Mouse (Mus musculus) MEL (cell line): ENCODE results near the gene Aven. TPM values are rescaled to one million over a fixed set of nuclear protein-coding genes. Genes with fewer than 3 reads are reported as not detected.

Experiments
- DNase-seq: peaks from one replicate; pipeline ENCODE4 v3.0.0; 2011; ENCODE audit warnings: low read depth, low spot score
- H3K27ac ChIP-seq: 2 replicates; pipeline ENCODE4 v1.5.1; 2012; ENCODE audit warnings: low read depth, mild to moderate bottlenecking, control low read depth, low read length, moderate library complexity; ENCODE audit not compliant: control insufficient read depth
- H3K27me3 ChIP-seq, 2 experiments: fragments of 150-350 bp in 1 of 2; sonication (generic) in 1 of 2; 2 replicates each; pipeline ENCODE4 v1.6.1; 2012; ENCODE audit warnings: low read length in 2 of 2, mild to moderate bottlenecking in 2 of 2, improper control_type of control experiment in 1 of 2, moderate library complexity in 1 of 2; ENCODE audit not compliant: insufficient read depth in 2 of 2, control insufficient read depth in 1 of 2
- H3K36me3 ChIP-seq, 2 experiments: 2 replicates each; pipeline ENCODE4 v1.6.1; 2012 to 2014; ENCODE audit warnings: low read length in 2 of 2, improper control_type of control experiment in 1 of 2, inconsistent platforms in 1 of 2, mild to moderate bottlenecking in 1 of 2; ENCODE audit not compliant: insufficient read depth in 2 of 2, control insufficient read depth in 1 of 2
- H3K4me1 ChIP-seq, 2 experiments: fragments of 150-350 bp in 1 of 2; sonication (generic) in 1 of 2; 2 replicates each; pipeline ENCODE4 v1.6.1; 2012; ENCODE audit warnings: low read length in 2 of 2, improper control_type of control experiment in 1 of 2, mild to moderate bottlenecking in 1 of 2; ENCODE audit not compliant: insufficient read depth in 2 of 2, control insufficient read depth in 1 of 2
- H3K4me3 ChIP-seq, 2 experiments: fragments of 150-350 bp in 1 of 2; sonication (generic) in 1 of 2; 2 replicates each; pipeline ENCODE4 v1.5.1; 2012; ENCODE audit warnings: low read depth in 2 of 2, low read length in 2 of 2, mild to moderate bottlenecking in 2 of 2, moderate library complexity in 2 of 2, control low read depth in 1 of 2, improper control_type of control experiment in 1 of 2; ENCODE audit not compliant: control insufficient read depth in 1 of 2, insufficient read depth in 1 of 2
- H3K79me2 ChIP-seq: 2 replicates; pipeline ENCODE4 v1.6.1; 2012; ENCODE audit warnings: mild to moderate bottlenecking, low read length, moderate library complexity; ENCODE audit not compliant: control insufficient read depth, poor library complexity, insufficient read depth
- H3K9ac ChIP-seq: 2 replicates; pipeline ENCODE4 v1.6.1; 2012; ENCODE audit warnings: low read depth, mild to moderate bottlenecking, control low read depth, low read length, moderate library complexity; ENCODE audit not compliant: control insufficient read depth, poor library complexity, severe bottlenecking
- H3K9me3 ChIP-seq: fragments of 150-350 bp; sonication (generic); replicated peaks from 2 replicates; pipeline ENCODE4 v1.6.1; 2012; ENCODE audit warnings: mild to moderate bottlenecking, low read length, improper control_type of control experiment, moderate library complexity; ENCODE audit not compliant: insufficient read depth
- BHLHE40 ChIP-seq: IDR thresholded peaks from 2 replicates; pipeline ENCODE4 v1.6.1; 2012; ENCODE audit warnings: low read depth, mild to moderate bottlenecking, inconsistent platforms, low read length, improper control_type of control experiment, borderline replicate concordance
- CHD1 ChIP-seq: IDR thresholded peaks from 2 replicates; pipeline ENCODE4 v1.6.1; 2012; ENCODE audit warnings: low read depth, mild to moderate bottlenecking, inconsistent platforms, low read length, improper control_type of control experiment
- CHD2 ChIP-seq: IDR thresholded peaks from 2 replicates; pipeline ENCODE4 v1.6.1; 2011; ENCODE audit warnings: low read length, improper control_type of control experiment
- CTCF ChIP-seq, 3 experiments: IDR thresholded peaks in 2 of 3; conservative IDR thresholded peaks in 1 of 3; 2 replicates each; pipeline ENCODE4 v1.5.1; 2011 to 2012; ENCODE audit warnings: low read length in 3 of 3, low read depth in 2 of 3, mild to moderate bottlenecking in 2 of 3, improper control_type of control experiment in 1 of 3, inconsistent platforms in 1 of 3, mixed read lengths in 1 of 3, moderate library complexity in 1 of 3; ENCODE audit not compliant: control insufficient read depth in 1 of 3, insufficient read depth in 1 of 3, poor library complexity in 1 of 3, severe bottlenecking in 1 of 3
- E2F4 ChIP-seq: IDR thresholded peaks from 2 replicates; pipeline ENCODE4 v1.6.1; 2011; ENCODE audit warnings: low read depth, low read length, improper control_type of control experiment, borderline replicate concordance
- ELF1 ChIP-seq: IDR thresholded peaks from 2 replicates; pipeline ENCODE4 v1.6.1; 2014; ENCODE audit warnings: low read depth, mild to moderate bottlenecking, inconsistent platforms, low read length, improper control_type of control experiment, moderate library complexity
- EP300 ChIP-seq, 2 experiments: IDR thresholded peaks; 2 replicates each; pipeline ENCODE4 v1.6.1; 2011; ENCODE audit warnings: improper control_type of control experiment in 2 of 2, low read length in 2 of 2, low read depth in 1 of 2, mild to moderate bottlenecking in 1 of 2
- ETS1 ChIP-seq: IDR thresholded peaks from 2 replicates; pipeline ENCODE4 v1.6.1; 2012; ENCODE audit warnings: low read depth, mild to moderate bottlenecking, inconsistent platforms, low read length, improper control_type of control experiment, moderate library complexity
- GABPA ChIP-seq: IDR thresholded peaks from 2 replicates; pipeline ENCODE4 v1.6.1; 2012; ENCODE audit warnings: low read depth, mild to moderate bottlenecking, inconsistent platforms, low read length, improper control_type of control experiment, moderate library complexity
- GATA1 ChIP-seq: IDR thresholded peaks from 2 replicates; pipeline ENCODE4 v1.6.1; 2011; ENCODE audit warnings: low read depth, low read length, improper control_type of control experiment
- KAT2A ChIP-seq: conservative IDR thresholded peaks from 2 replicates; pipeline ENCODE4 v1.6.1; 2012; ENCODE audit warnings: low read depth, low read length, improper control_type of control experiment, inconsistent platforms
- MAX ChIP-seq: IDR thresholded peaks from 2 replicates; pipeline ENCODE4 v1.6.1; 2011; ENCODE audit warnings: low read length, improper control_type of control experiment
- MAZ ChIP-seq: IDR thresholded peaks from 2 replicates; pipeline ENCODE4 v1.6.1; 2012; ENCODE audit warnings: low read depth, mild to moderate bottlenecking, inconsistent platforms, low read length, improper control_type of control experiment
- MXI1 ChIP-seq: IDR thresholded peaks from 2 replicates; pipeline ENCODE4 v1.6.1; 2011; ENCODE audit warnings: mild to moderate bottlenecking, low read depth, low read length, improper control_type of control experiment
- MYC ChIP-seq: IDR thresholded peaks from 2 replicates; pipeline ENCODE4 v1.6.1; 2011; ENCODE audit warnings: low read depth, mild to moderate bottlenecking, low read length, improper control_type of control experiment, moderate library complexity
- NRF1 ChIP-seq: IDR thresholded peaks from 2 replicates; pipeline ENCODE4 v1.6.1; 2014; ENCODE audit warnings: low read depth, mild to moderate bottlenecking, inconsistent platforms, low read length, improper control_type of control experiment, moderate library complexity; ENCODE audit not compliant: poor library complexity, insufficient read depth, severe bottlenecking
- POLR2A ChIP-seq, 2 experiments: IDR thresholded peaks; 2 replicates each; pipeline ENCODE4 v1.6.1; 2011 to 2012; ENCODE audit warnings: low read length in 2 of 2, mild to moderate bottlenecking in 2 of 2, control low read depth in 1 of 2, improper control_type of control experiment in 1 of 2, low read depth in 1 of 2, moderate library complexity in 1 of 2; ENCODE audit not compliant: control insufficient read depth in 1 of 2, insufficient read depth in 1 of 2, poor library complexity in 1 of 2
- POLR2AphosphoS2 ChIP-seq: IDR thresholded peaks from 2 replicates; pipeline ENCODE4 v1.6.1; 2011; ENCODE audit warnings: low read length, improper control_type of control experiment
- POLR2AphosphoS5 ChIP-seq: IDR thresholded peaks from 2 replicates; pipeline ENCODE4 v1.6.1; 2012; ENCODE audit warnings: low read depth, borderline replicate concordance, mild to moderate bottlenecking, inconsistent platforms, low read length, moderate library complexity, mixed read lengths
- RAD21 ChIP-seq: IDR thresholded peaks from 2 replicates; pipeline ENCODE4 v1.6.1; 2011; ENCODE audit warnings: mild to moderate bottlenecking, low read depth, low read length, improper control_type of control experiment
- RCOR1 ChIP-seq: IDR thresholded peaks from 2 replicates; pipeline ENCODE4 v1.6.1; 2012; ENCODE audit warnings: low read depth, mild to moderate bottlenecking, inconsistent platforms, low read length, improper control_type of control experiment
- SIN3A ChIP-seq: IDR thresholded peaks from 2 replicates; pipeline ENCODE4 v1.6.1; 2012; ENCODE audit warnings: low read length, improper control_type of control experiment, inconsistent platforms
- SMC3 ChIP-seq: IDR thresholded peaks from 2 replicates; pipeline ENCODE4 v1.6.1; 2011; ENCODE audit warnings: low read depth, low read length, improper control_type of control experiment
- TAL1 ChIP-seq: IDR thresholded peaks from 2 replicates; pipeline ENCODE4 v1.6.1; 2012; ENCODE audit warnings: mild to moderate bottlenecking, inconsistent platforms, low read length, moderate library complexity, mixed read lengths
- TBP ChIP-seq: IDR thresholded peaks from 2 replicates; pipeline ENCODE4 v1.8.0; 2011; ENCODE audit warnings: low read depth, low read length, improper control_type of control experiment
- TCF12 ChIP-seq: IDR thresholded peaks from 2 replicates; pipeline ENCODE4 v1.6.1; 2014; ENCODE audit warnings: low read depth, mild to moderate bottlenecking, inconsistent platforms, low read length, improper control_type of control experiment, moderate library complexity
- UBTF ChIP-seq: IDR thresholded peaks from 2 replicates; pipeline ENCODE4 v1.6.1; 2012; ENCODE audit warnings: low read depth, mild to moderate bottlenecking, inconsistent platforms, low read length, improper control_type of control experiment, moderate library complexity, borderline replicate concordance; ENCODE audit not compliant: insufficient read depth
- ZKSCAN1 ChIP-seq: IDR thresholded peaks from 2 replicates; pipeline ENCODE4 v1.6.1; 2012; ENCODE audit warnings: low read depth, mild to moderate bottlenecking, inconsistent platforms, low read length, improper control_type of control experiment, moderate library complexity
- ZMIZ1 ChIP-seq: IDR thresholded peaks from 2 replicates; pipeline ENCODE4 v1.6.1; 2012; ENCODE audit warnings: low read depth, mild to moderate bottlenecking, inconsistent platforms, low read length, improper control_type of control experiment, moderate library complexity
- ZNF384 ChIP-seq: IDR thresholded peaks from 2 replicates; pipeline ENCODE4 v1.6.1; 2012; ENCODE audit warnings: low read depth, mild to moderate bottlenecking, inconsistent platforms, low read length, improper control_type of control experiment
- polyA plus RNA-seq, 2 experiments: library from polyadenylated mRNA; stranded (reverse) in 1 of 2; unstranded in 1 of 2; fragments of >175 nt in 1 of 2; fragments of >200 nt in 1 of 2; gene quantifications; 2 replicates each; pipeline versions ENCODE4 v1.2.1 to v1.2.4; 2012; ENCODE audit warnings: low replicate concordance in 2 of 2, low read depth in 1 of 2; ENCODE audit not compliant: insufficient read length in 2 of 2, insufficient read depth in 1 of 2, missing spikeins in 1 of 2
- total RNA-seq: library from RNA; depleted of rRNA; stranded (reverse); fragments of 300-350 nt; gene quantifications from 2 replicates; pipeline ENCODE4 v1.2.3, GENCODE M21; 2012

Gene Aven
- total and polyA plus RNA-seq, 3 experiments: 33.4 to 72.8 (median 50.3) TPM

DNA sequence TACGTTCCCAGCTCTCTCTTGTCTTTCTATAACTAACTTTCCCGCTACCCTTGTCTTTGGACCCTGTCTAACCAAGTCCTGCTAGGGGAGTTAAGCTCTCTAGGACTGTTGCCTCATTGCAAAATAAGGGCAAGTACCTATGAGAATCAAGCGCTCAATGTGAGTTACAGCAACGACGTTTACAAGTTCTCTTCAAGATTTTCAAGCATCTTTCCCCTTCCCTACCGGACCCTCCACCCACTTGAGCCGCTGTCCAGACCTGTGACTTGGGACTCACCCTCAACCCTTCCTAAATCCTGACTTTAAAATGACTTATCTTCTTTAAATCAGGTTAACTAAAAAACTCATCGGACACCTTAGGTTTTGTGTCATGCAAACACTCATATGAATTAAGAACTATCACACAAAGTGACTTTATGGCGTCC, 321 bp upstream of the Aven start:
- no peaks in the 10 kb centered on the region; a peak in 3 of 4 replicates for H3K27me3 ChIP-seq
- H3K9me3 ChIP-seq: no peaks in the 10 kb centered on the region
- peak overlapping the region; percentile 95 for H3K4me3 ChIP-seq
- peaks cover 6 to 11% of the 10 kb centered on the region in 2 experiments for H3K4me1 ChIP-seq
- H3K79me2 ChIP-seq: peaks cover 11% of the 10 kb centered on the region; the same call in 1 of the 2 replicates
- DNase-seq: peak; percentile 77
- peak overlapping the region; percentile 71 for H3K27ac ChIP-seq
- H3K9ac ChIP-seq: peak overlapping the region; percentile 97
- peaks cover 0 to 11% of the 10 kb centered on the region in 2 experiments; a peak in 2 of 4 replicates for H3K36me3 ChIP-seq
- no peak for TF ChIP-seq KAT2A
- 0 out of 2 replicates have a peak, but pooled peaks have one; percentile 14 for TF ChIP-seq TBP

DNA sequence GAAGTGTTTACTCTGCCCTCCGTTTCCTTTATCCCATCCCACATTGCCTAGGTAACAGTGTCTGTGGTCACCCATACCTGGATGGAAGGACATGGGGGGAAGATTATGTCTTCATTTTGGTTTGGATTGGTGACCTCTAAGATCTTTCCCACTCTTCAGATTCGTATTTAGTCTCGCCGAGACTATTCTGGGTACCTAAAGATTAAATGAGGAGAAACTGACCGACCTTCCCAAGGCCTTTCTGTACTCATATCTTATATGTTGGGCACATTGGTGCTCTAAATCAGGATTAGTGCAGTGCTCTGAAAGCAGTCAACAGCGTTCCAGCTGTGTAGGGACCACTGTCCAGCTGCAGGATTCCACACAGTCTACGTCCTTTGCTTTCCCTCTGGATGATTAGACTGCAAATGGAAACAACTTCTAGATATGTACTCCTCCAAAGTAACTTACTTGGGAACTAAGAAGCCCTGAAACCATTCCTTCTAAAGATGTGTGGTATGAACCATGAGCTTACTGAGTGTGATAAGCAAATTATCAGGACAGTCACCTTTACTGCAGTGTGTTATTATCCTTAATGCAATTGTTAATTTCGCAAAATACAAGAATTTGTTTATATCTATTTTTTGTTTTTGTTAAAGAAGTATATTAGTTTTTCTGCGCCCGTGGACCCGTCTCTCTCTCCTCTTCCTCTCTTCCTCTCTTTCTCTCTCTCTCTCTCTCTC, 936 bp downstream of the Aven start:
- peaks cover 7 to 11% of the 10 kb centered on the region in 2 experiments for H3K4me1 ChIP-seq
- peaks cover 0 to 14% of the 10 kb centered on the region in 2 experiments; a peak in 2 of 4 replicates for H3K36me3 ChIP-seq
- peak overlapping the region; percentile 71 for H3K27ac ChIP-seq
- DNase-seq: peak; percentile 80
- H3K79me2 ChIP-seq: peaks cover 13% of the 10 kb centered on the region
- H3K9ac ChIP-seq: peak overlapping the region; percentile 97
- no peaks in the 10 kb centered on the region for H3K27me3 ChIP-seq
- no peaks in the 10 kb centered on the region for H3K9me3 ChIP-seq
- peak overlapping the region; percentile 85 to 95 for H3K4me3 ChIP-seq
- TF ChIP-seq CTCF (IDR thresholded peaks at IDR 0.05 in 2 of 3, conservative IDR thresholded peaks at IDR 0.05 in 1 of 3; ENCODE audit: control insufficient read depth in 1 of 3, insufficient read depth in 1 of 3, low read depth in 2 of 3, low read length in 3 of 3, poor library complexity in 1 of 3, severe bottlenecking in 1 of 3): no peak
- no peak for TF ChIP-seq ELF1
- 0 out of 2 replicates have a peak, but pooled peaks have one; percentile 2 for TF ChIP-seq TBP
- 0 out of 2 replicates have a peak, but pooled peaks have one; percentile 61 for TF ChIP-seq MYC
- TF ChIP-seq CHD1: no peak
- peak; percentile 39 for TF ChIP-seq TAL1
- 0 out of 2 replicates have a peak, but pooled peaks have one; percentile 11 for TF ChIP-seq NRF1
- TF ChIP-seq KAT2A: no peak
- TF ChIP-seq MAZ: no peak
- peak; percentile 62 for TF ChIP-seq TCF12
- no peak for TF ChIP-seq POLR2A (IDR thresholded peaks at IDR 0.05; ENCODE audit: control insufficient read depth in 1 of 2, insufficient read depth in 1 of 2, low read depth in 1 of 2, low read length in 2 of 2, poor library complexity in 1 of 2)
- peak; percentile 56; the same call in 1 of the 2 replicates for TF ChIP-seq SIN3A
- TF ChIP-seq ZMIZ1: no peak
- TF ChIP-seq ZKSCAN1: no peak
- no peak for TF ChIP-seq SMC3
- 0 out of 2 replicates have a peak, but pooled peaks have one; percentile 8 for TF ChIP-seq MXI1
- no peak for TF ChIP-seq UBTF
- no peak; the same call in 1 of the 2 replicates for TF ChIP-seq MAX
- TF ChIP-seq POLR2AphosphoS5: no peak
- peak; percentile 28; the same call in 1 of the 2 replicates for TF ChIP-seq RCOR1
- no peak for TF ChIP-seq BHLHE40
- no peak for TF ChIP-seq ETS1
- no peak for TF ChIP-seq E2F4
- TF ChIP-seq EP300 (IDR thresholded peaks at IDR 0.05; ENCODE audit: low read depth in 1 of 2, low read length in 2 of 2): peak; percentile 61 to 68; a peak in 3 of 4 replicates
- TF ChIP-seq RAD21: no peak
- peak; percentile 80 for TF ChIP-seq GATA1
- TF ChIP-seq GABPA: no peak
- no peak for TF ChIP-seq ZNF384
- TF ChIP-seq POLR2AphosphoS2: no peak
- TF ChIP-seq CHD2: no peak
